Mouse (Mus musculus): ENCODE measurements at regions not wholly inside any gene's neighbourhood (a gene's known extent, or its start where the extent isn't known, plus 50 kb on each side); places are given as distances from the start of the nearest gene placed in this dataset.

- TF ChIP-seq RCOR1 (conservative IDR thresholded peaks at IDR 0.05; ENCODE audit: low read depth, low read length) (no peak), NRF1 (IDR thresholded peaks at IDR 0.05; ENCODE audit: low read depth, low read length) (no peak), JUN (IDR thresholded peaks at IDR 0.05; ENCODE audit: insufficient read depth, low read depth, low read length) (no peak), CHD2 (IDR thresholded peaks at IDR 0.05; ENCODE audit: low read length) (no peak), ZNF384 (IDR thresholded peaks at IDR 0.05; ENCODE audit: low read depth, low read length) (no peak), POLR2AphosphoS2 (IDR thresholded peaks at IDR 0.05; ENCODE audit: low read depth, low read length) (no peak), UBTF (IDR thresholded peaks at IDR 0.05; ENCODE audit: low read depth, low read length) (no peak), NELFE (IDR thresholded peaks at IDR 0.05; ENCODE audit: low read depth, low read length) (no peak), CTCF (conservative IDR thresholded peaks at IDR 0.05 in 1 of 2, IDR thresholded peaks at IDR 0.05 in 1 of 2; ENCODE audit: low read depth in 2 of 2, low read length in 2 of 2) (no peak), TBP (conservative IDR thresholded peaks at IDR 0.05; ENCODE audit: low read depth, low read length) (no peak), ZMIZ1 (IDR thresholded peaks at IDR 0.05; ENCODE audit: low read depth, low read length) (no peak), MEF2A (IDR thresholded peaks at IDR 0.05; ENCODE audit: borderline replicate concordance, low read depth, low read length) (no peak), BHLHE40 (IDR thresholded peaks at IDR 0.05; ENCODE audit: low read depth, low read length) (no peak), POLR2A (IDR thresholded peaks at IDR 0.05; ENCODE audit: low read depth, low read length) (no peak), MYC (IDR thresholded peaks at IDR 0.05; ENCODE audit: low read depth, low read length) (no peak)
- H3K4me1 ChIP-seq (ENCODE audit: control insufficient read depth in 1 of 2, insufficient read depth in 2 of 2): peaks cover 1% of the 10 kb centered on the region in 2 experiments; a peak in 2 of 4 replicates
- no peak for DNase-seq (ENCODE audit: extremely low read depth)
- H3K4me3 ChIP-seq (replicated peaks in 1 of 3; ENCODE audit: low read depth in 2 of 3, low read length in 2 of 3, poor library complexity in 1 of 3): no peak overlapping the region
- H3K9me3 ChIP-seq (replicated peaks; ENCODE audit: low read length): no peaks in the 10 kb centered on the region
- dilution Hi-C loops (cut with MboI; ENCODE audit: extremely low pct_ligation_motif_present, extremely low pct_unique_long_range_greater_than_20kb, low sequenced_read_pairs) (no loop called here), in situ Hi-C loops (cut with MboI; ENCODE audit: low pct_ligation_motif_present, low pct_unique_long_range_greater_than_20kb, low sequenced_read_pairs) (loop anchor here (10.0 kb wide), 1 partner anchor 215 kb away; no protein-coding TSS in a partner anchor)
- no peak overlapping the region for H3K9ac ChIP-seq (ENCODE audit: insufficient read depth, low read depth)
- H3K4me2 ChIP-seq (ENCODE audit: insufficient read depth, low read depth, poor library complexity, severe bottlenecking): no peak overlapping the region
- H3K27me3 ChIP-seq (replicated peaks): no peaks in the 10 kb centered on the region
- H3K27ac ChIP-seq (ENCODE audit: insufficient read depth, low read depth): no peak overlapping the region
- no peaks in the 10 kb centered on the region for H3K36me3 ChIP-seq (replicated peaks in 1 of 2; ENCODE audit: control insufficient read depth in 1 of 2, insufficient read depth in 1 of 2, low read length in 1 of 2)
- H3K79me2 ChIP-seq (replicated peaks; ENCODE audit: control insufficient read depth, extremely low read depth, insufficient read depth, poor library complexity, severe bottlenecking): no peaks in the 10 kb centered on the region
Observed at GRCm38 (mm10) chr4:53379855-53380254, 60.4 kb upstream of the Slc44a1 start.

GRCm38 (mm10) chr4:53376995-53377394 lies 63.2 kb upstream of the Slc44a1 start:
- no peak overlapping the region for H3K4me3 ChIP-seq (replicated peaks in 1 of 3; ENCODE audit: low read depth in 2 of 3, low read length in 2 of 3, poor library complexity in 1 of 3)
- TF ChIP-seq MXI1 (IDR thresholded peaks at IDR 0.05; ENCODE audit: low read depth, low read length): no peak
- no peak for TF ChIP-seq POLR2AphosphoS2 (IDR thresholded peaks at IDR 0.05; ENCODE audit: low read depth, low read length)
- TF ChIP-seq JUND (conservative IDR thresholded peaks at IDR 0.05; ENCODE audit: low read depth, low read length): no peak
- H3K79me2 ChIP-seq (replicated peaks; ENCODE audit: control insufficient read depth, extremely low read depth, insufficient read depth, poor library complexity, severe bottlenecking): no peaks in the 10 kb centered on the region
- H3K9ac ChIP-seq (ENCODE audit: insufficient read depth, low read depth): no peak overlapping the region
- H3K4me2 ChIP-seq (ENCODE audit: insufficient read depth, low read depth, poor library complexity, severe bottlenecking): no peak overlapping the region
- dilution Hi-C loops (cut with MboI; ENCODE audit: extremely low pct_ligation_motif_present, extremely low pct_unique_long_range_greater_than_20kb, low sequenced_read_pairs): no loop called here
- no peak overlapping the region for H3K27ac ChIP-seq (ENCODE audit: insufficient read depth, low read depth)
- H3K27me3 ChIP-seq (replicated peaks): no peaks in the 10 kb centered on the region
- no peaks in the 10 kb centered on the region for H3K4me1 ChIP-seq (ENCODE audit: control insufficient read depth in 1 of 2, insufficient read depth in 2 of 2)
- H3K36me3 ChIP-seq (replicated peaks in 1 of 2; ENCODE audit: control insufficient read depth in 1 of 2, insufficient read depth in 1 of 2, low read length in 1 of 2): no peaks in the 10 kb centered on the region
- no peak for DNase-seq (ENCODE audit: extremely low read depth)
- no peaks in the 10 kb centered on the region for H3K9me3 ChIP-seq (replicated peaks; ENCODE audit: low read length)
- in situ Hi-C loops (cut with MboI; ENCODE audit: low pct_ligation_motif_present, low pct_unique_long_range_greater_than_20kb, low sequenced_read_pairs): no loop called here
